In genomic region chr10:62216595-62216994, GRCm38 (mm10) we compare ENCODE assay signal across 8 mouse cellular contexts. TPM values are rescaled to one million over a fixed set of nuclear protein-coding genes. Genes with fewer than 3 reads are reported as not detected.
DNase-seq lines count a peak whose midpoint lies in the region; ATAC-seq and TF ChIP-seq lines count a peak whose summit lies in the region.

No protein-coding gene starts in this region.

- no peak overlapping the region for H3K4me3 ChIP-seq in cerebellum, adult 2 months (replicated peaks; ENCODE audit: insufficient read depth, low read depth, low read length)
- peak overlapping the region; percentile 45 for H3K4me3 ChIP-seq in liver, embryonic 13.5 days (replicated peaks)
- H3K4me3 ChIP-seq in small intestine, adult 2 months (ENCODE audit: low read depth, low read length) = no peak overlapping the region

- H3K27ac ChIP-seq in cerebellum, adult 2 months (ENCODE audit: insufficient read depth, low read length) = no peak overlapping the region
- H3K27ac ChIP-seq in liver, embryonic 13.5 days = peak overlapping the region; percentile 94
- peak overlapping the region; percentile 100 for H3K27ac ChIP-seq in small intestine, adult 2 months (ENCODE audit: insufficient read depth, low read depth, low read length)

- H3K9me3 ChIP-seq in liver, embryonic 13.5 days (replicated peaks) = no peaks in the 10 kb centered on the region

- whole genome bisulfite sequencing in cerebellum, adult 2 months = 14% methylated on average over 5 of the region's 5 CpGs
- WGBS in liver, embryonic 13.5 days (ENCODE audit: insufficient replicate concordance) = 8% methylated on average over 5 of the region's 5 CpGs
- WGBS in small intestine, adult 2 months = 32% methylated on average over 5 of the region's 5 CpGs

- H3K4me1 ChIP-seq in cerebellum, adult 2 months (ENCODE audit: control insufficient read depth, insufficient read depth, low read length) = peaks cover 21% of the 10 kb centered on the region
- H3K4me1 ChIP-seq in liver, embryonic 13.5 days (replicated peaks) = peaks cover 92% of the 10 kb centered on the region
- peaks cover 45% of the 10 kb centered on the region for H3K4me1 ChIP-seq in small intestine, adult 2 months (ENCODE audit: control insufficient read depth, insufficient read depth, insufficient read length, low read length)

- intact Hi-C loops in heart, postnatal 25 days (cut with DNase I) = no loop called here
- intact Hi-C loops in heart, postnatal 10 days (cut with DNase I) = no loop called here

- TF ChIP-seq POLR2A in cerebellum, adult 2 months (IDR thresholded peaks at IDR 0.05; ENCODE audit: borderline replicate concordance, insufficient read depth, low read length) = no peak
- TF ChIP-seq POLR2A in small intestine, adult 2 months (IDR thresholded peaks at IDR 0.05; ENCODE audit: low read depth, low read length) = no peak

- peak overlapping the region; percentile 71 for H3K9ac ChIP-seq in liver, embryonic 13.5 days

- peak; percentile 80 for ATAC-seq in liver, embryonic 13.5 days (ENCODE audit: low read depth)

- no peaks in the 10 kb centered on the region for H3K36me3 ChIP-seq in liver, embryonic 13.5 days
- H3K36me3 ChIP-seq in small intestine, adult 2 months (ENCODE audit: control insufficient read depth, insufficient read depth, low read length) = peaks cover 10% of the 10 kb centered on the region

- peak overlapping the region; percentile 70 for H3K4me2 ChIP-seq in liver, embryonic 13.5 days

- no peaks in the 10 kb centered on the region for H3K27me3 ChIP-seq in cerebellum, adult 2 months (ENCODE audit: control insufficient read depth, insufficient read depth, low read length)
- no peaks in the 10 kb centered on the region for H3K27me3 ChIP-seq in liver, embryonic 13.5 days
- no peaks in the 10 kb centered on the region for H3K27me3 ChIP-seq in small intestine, adult 2 months (ENCODE audit: control insufficient read depth, insufficient read depth, low read length)

- peak; percentile 94 for DNase-seq in heart, adult 11 months
- DNase-seq in heart, postnatal 25 days (ENCODE audit: low spot score) = no peak
- peak; percentile 66 to 84 for DNase-seq in cerebellum, adult 2 months
- peak; percentile 19 to 40 for DNase-seq in heart, postnatal 10 days
- peak; percentile 79 for DNase-seq in liver, embryonic 13.5 days
- DNase-seq in layer of hippocampus, adult 8-10 months (ENCODE audit: low spot score in 2 of 2) = no peak
- DNase-seq in gastrocnemius, postnatal 4 days (ENCODE audit: low spot score in 2 of 2) = no peak

- no peak for TF ChIP-seq CTCF in cerebellum, adult 2 months (IDR thresholded peaks at IDR 0.05; ENCODE audit: borderline replicate concordance, insufficient read depth, low read depth, low read length)
- no peak for TF ChIP-seq CTCF in small intestine, adult 2 months (IDR thresholded peaks at IDR 0.05; ENCODE audit: extremely low read depth, insufficient read length, insufficient replicate concordance, low read depth, low read length)

RNA-seq across cellular contexts. Expression of gene Tspan15, which starts 14.5 kb away (rescaled TPM):
- total RNA-seq in heart, postnatal 25 days (2021) = 1 to 10 TPM; 8.3 to 8.6 TPM
- 51.2 and 55.0 TPM in 2 replicates for polyA plus RNA-seq in cerebellum, adult 2 months (2012; rRNA removed)
- total RNA-seq in heart, postnatal 10 days (2021) = 10 to 100 TPM; 12.4 to 13.7 TPM
- polyA plus RNA-seq in liver, embryonic 13.5 days (2015; fragmentation: Nextera tagmentation; extraction: Ambion mirVana) = 8.8 and 9.3 TPM in 2 replicates
- 179 and 504 TPM in 2 replicates for polyA plus RNA-seq in small intestine, adult 2 months (2012; rRNA removed)
- 10 to 100 TPM; 14.3 to 20.4 (median 20.4) TPM for total RNA-seq in layer of hippocampus, adult 8-10 months (2022)
- total RNA-seq in gastrocnemius, postnatal 4 days (2021) = 10 to 100 TPM; 25.5 to 30.8 TPM

RNA-seq across cellular contexts. Expression of gene Tacr2, which starts 35.6 kb away (rescaled TPM):
- not detected for total RNA-seq in heart, postnatal 25 days (2021)
- polyA plus RNA-seq in cerebellum, adult 2 months (2012; rRNA removed) = 0.07 TPM in 1 of 2 replicates, not detected in the other
- total RNA-seq in heart, postnatal 10 days (2021) = not detected
- not detected in 2 replicates for polyA plus RNA-seq in liver, embryonic 13.5 days (2015; fragmentation: Nextera tagmentation; extraction: Ambion mirVana)
- polyA plus RNA-seq in small intestine, adult 2 months (2012; rRNA removed) = 3.8 and 7.7 TPM in 2 replicates
- under 1 TPM; 0.19 to 0.71 (median 0.35) TPM for total RNA-seq in layer of hippocampus, adult 8-10 months (2022)
- total RNA-seq in gastrocnemius, postnatal 4 days (2021) = not detected

Comparison
In these comparisons a context has a peak if more than half of its experiments do, and no peak if none do; other contexts are left out.
1. DNase-seq: peak in heart, adult 11 months (single experiment), cerebellum, adult 2 months (2 of 2), heart, postnatal 10 days (2 of 2) and liver, embryonic 13.5 days (single experiment); none in heart, postnatal 25 days (single experiment), layer of hippocampus, adult 8-10 months (0 of 2) and gastrocnemius, postnatal 4 days (0 of 2).